Mouse (Mus musculus): ENCODE data around the gene Tead3.

Gene Tead3

GRCm38 (mm10) chr17:28300850-28301249 is 49.8 kb downstream of the Tead3 start:
- no peak for DNase-seq

- no peak for DNase-seq
These were observed 50.3 kb downstream of the Tead3 start for GRCm38 (mm10) chr17:28300323-28300722.

GRCm38 (mm10) chr17:28299669-28300320 is 50.8 kb downstream of the Tead3 start:
- DNase-seq: no peak

DNA sequence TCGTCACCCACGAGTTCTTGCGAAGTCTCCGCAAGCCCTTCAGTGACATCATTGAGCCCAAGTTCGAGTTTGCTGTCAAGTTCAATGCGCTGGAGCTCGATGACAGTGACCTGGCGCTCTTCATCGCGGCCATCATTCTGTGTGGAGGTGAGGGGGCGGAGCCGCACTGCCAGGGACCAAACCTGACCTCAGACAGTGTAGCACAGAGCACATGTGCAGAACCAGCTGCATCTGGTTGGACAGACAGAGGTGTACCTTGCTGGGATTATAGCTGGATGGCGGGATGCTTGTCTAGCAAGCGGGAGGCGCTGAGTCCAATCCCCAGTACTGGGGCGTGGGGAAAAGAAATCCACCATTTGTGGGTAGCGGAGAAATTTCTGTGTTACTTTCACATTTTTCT is 51.7 kb downstream of the Tead3 start:
- DNase-seq: no peak

DNA sequence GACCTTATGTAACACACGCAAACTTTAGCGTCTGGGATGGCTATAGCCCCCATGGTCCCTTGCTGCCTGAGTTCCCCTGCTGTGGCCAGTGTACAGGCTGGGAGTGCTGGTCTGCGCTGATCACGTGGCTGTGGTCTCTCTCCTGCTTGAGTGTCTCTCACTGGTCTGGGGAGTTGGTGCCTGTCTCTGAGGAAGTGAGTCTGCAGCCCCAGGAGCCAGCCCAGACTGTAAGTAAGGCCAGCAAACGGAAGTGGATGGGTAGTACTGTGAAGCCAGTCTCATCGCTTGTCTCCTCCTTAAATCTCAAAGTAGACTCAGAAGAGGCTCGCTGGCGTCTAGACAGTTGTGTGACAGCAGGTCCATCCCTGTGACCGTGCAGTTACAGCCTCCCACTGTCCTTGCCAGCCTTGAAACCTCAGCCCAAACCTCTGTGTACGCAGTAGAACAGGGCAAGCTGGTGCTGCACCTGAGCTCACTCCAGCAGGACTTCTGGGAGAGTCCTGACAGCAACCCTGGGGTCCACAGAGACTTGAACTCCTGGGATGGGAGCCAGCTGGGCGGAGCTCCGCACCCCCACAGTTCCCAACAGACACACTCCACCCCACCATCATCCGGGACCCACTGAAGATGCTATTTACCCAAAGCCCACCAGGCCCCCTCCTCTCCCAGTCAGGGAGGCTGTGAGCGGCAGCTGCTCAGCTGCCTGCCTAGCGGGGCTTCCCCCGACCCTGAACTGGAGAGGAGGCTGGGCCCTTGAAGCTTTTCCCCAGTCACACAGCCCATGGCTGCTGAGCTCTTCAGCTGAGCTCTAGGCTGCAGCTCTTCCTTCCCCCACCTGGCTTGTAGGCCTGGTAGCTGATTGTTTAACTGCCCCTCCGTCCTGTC is 55.9 kb downstream of the Tead3 start:
- DNase-seq: no peak

- no peak for DNase-seq
These were observed 56.9 kb downstream of the Tead3 start for GRCm38 (mm10) chr17:28293716-28294115.

- DNase-seq: no peak
These were observed 59.3 kb downstream of the Tead3 start for GRCm38 (mm10) chr17:28291346-28291745.

- no peak for DNase-seq
These were observed 59.9 kb downstream of the Tead3 start for GRCm38 (mm10) chr17:28290671-28291070.

- DNase-seq: peak; percentile 91
These were observed 60.4 kb downstream of the Tead3 start for GRCm38 (mm10) chr17:28290262-28290661.

- peak; percentile 53 for DNase-seq
These were observed 62.6 kb downstream of the Tead3 start for GRCm38 (mm10) chr17:28287980-28288379.

DNA sequence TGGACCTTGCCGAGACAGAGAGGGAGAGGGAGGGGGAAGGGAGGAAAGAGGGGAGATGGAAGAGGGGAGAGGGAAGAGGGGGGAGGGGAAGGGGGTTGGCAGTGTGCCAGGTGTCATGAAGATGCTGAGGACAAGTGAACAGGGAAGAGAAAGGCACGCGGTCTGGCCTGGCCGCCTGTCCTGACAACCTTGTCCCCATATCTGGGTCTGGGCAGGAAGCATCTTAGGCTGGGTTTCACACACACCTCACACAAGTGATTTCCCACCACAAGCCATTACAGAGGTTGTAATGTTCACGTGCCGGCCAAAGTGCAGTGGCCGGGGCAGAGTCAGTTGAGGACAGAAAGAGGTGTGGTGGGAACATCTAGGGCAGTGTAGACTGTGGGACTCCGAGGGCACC is 63.0 kb downstream of the Tead3 start:
- DNase-seq: peak; percentile 61

- no peak for DNase-seq
These were observed 63.7 kb downstream of the Tead3 start for GRCm38 (mm10) chr17:28286964-28287363.

GRCm38 (mm10) chr17:28286133-28286532 is 64.5 kb downstream of the Tead3 start:
- no peak for DNase-seq

GRCm38 (mm10) chr17:28283199-28283598 is 67.4 kb downstream of the Tead3 start:
- no peak for DNase-seq

DNA sequence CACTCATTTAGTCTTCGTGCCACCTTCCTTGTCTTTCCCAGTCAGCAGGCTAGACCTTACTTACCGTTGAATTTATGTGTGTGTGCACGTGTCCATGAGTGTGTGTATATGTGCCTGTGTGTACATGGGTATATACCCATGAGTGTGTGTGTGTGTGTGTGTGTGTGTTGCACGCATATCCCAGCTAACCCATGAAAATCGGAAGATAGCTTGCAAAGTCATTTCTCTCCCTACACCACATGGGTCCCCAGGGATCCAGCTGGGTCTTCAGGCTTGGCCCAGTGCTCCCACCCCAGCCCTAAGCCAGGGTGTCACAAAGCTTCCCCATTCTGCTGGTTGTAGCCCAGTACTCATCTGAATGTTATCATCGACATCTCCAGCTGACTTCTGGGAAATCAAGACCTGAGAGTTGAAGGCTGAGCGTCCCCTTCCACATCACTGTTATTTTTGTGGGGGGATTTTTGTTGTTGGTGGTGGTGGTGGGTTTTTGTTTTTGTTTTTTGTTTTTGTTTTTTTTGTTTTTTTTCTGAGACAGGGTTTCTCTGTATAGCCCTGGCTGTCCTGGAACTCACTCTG is 68.7 kb downstream of the Tead3 start:
- no peak for DNase-seq

Data from kidney, postnatal 10 days (tissue).